Mouse (Mus musculus): ENCODE data around the gene Ugt3a2. TPM values are rescaled to one million over a fixed set of nuclear protein-coding genes. Genes with fewer than 3 reads are reported as not detected.

Ugt3a2 gene
- polyA plus RNA-seq (2015; fragmentation: Illumina TruSeq; extraction: RNeasy Lipid Tissue Mini Kit (QIAGEN cat#74804); ENCODE audit: insufficient read depth, low read depth, low replicate concordance): not detected

DNA sequence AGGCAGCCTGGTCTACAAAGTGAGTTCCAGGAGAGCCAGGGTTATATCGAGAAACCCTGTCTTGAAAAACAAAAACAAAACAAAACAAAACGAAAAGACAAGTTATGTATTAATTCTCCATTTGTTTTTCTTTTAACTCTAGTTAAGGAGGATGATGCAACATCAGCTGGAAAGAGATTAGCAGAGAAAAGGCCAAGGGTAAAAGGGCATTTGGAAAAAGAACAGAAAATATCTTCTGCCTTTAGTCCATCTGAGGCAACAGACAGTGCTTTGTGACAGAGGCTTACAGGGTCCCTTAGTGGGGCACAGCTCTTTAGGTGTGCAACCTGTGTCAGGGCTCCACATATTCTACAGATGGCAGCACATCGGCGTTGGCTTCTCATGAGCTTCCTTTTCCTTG is at the start of gene Ugt3a2:
Gene Ugt3a2, plus strand, starts transcription at position 210 of the 400 bp plus-strand sequence.

Other genes with a start within 250 kb of the Ugt3a2 start
- gene Lmbrd2, start 195.0 kb upstream of the Ugt3a2 start, polyA plus RNA-seq (2015; fragmentation: Illumina TruSeq; extraction: RNeasy Lipid Tissue Mini Kit (QIAGEN cat#74804); ENCODE audit: insufficient read depth, low read depth, low replicate concordance): 2.3 TPM
- 0.37 TPM for gene Skp2, start 180.1 kb upstream of the Ugt3a2 start, polyA plus RNA-seq (2015; fragmentation: Illumina TruSeq; extraction: RNeasy Lipid Tissue Mini Kit (QIAGEN cat#74804); ENCODE audit: insufficient read depth, low read depth, low replicate concordance)
- not detected for gene Ugt3a1, start 58.7 kb upstream of the Ugt3a2 start, polyA plus RNA-seq (2015; fragmentation: Illumina TruSeq; extraction: RNeasy Lipid Tissue Mini Kit (QIAGEN cat#74804); ENCODE audit: insufficient read depth, low read depth, low replicate concordance)
- 2.6 TPM for gene Capsl, start 100.5 kb downstream of the Ugt3a2 start, polyA plus RNA-seq (2015; fragmentation: Illumina TruSeq; extraction: RNeasy Lipid Tissue Mini Kit (QIAGEN cat#74804); ENCODE audit: insufficient read depth, low read depth, low replicate concordance)
- 0.42 TPM for gene Il7r, start 194.6 kb downstream of the Ugt3a2 start, polyA plus RNA-seq (2015; fragmentation: Illumina TruSeq; extraction: RNeasy Lipid Tissue Mini Kit (QIAGEN cat#74804); ENCODE audit: insufficient read depth, low read depth, low replicate concordance)